Mouse (Mus musculus) urinary bladder, postnatal 25 days (tissue): ENCODE results near the gene Nkx2-1.
"Not testable (repeated sequence)": the region's sequence is repeated elsewhere in the genome, so short reads cannot be mapped to it uniquely, and the experiment has no call there.

Experiments
- DNase-seq: peaks from one replicate; pipeline ENCODE4 v3.0.0; 2022; ENCODE audit warnings: low spot score

The Nkx2-1 gene

DNA sequence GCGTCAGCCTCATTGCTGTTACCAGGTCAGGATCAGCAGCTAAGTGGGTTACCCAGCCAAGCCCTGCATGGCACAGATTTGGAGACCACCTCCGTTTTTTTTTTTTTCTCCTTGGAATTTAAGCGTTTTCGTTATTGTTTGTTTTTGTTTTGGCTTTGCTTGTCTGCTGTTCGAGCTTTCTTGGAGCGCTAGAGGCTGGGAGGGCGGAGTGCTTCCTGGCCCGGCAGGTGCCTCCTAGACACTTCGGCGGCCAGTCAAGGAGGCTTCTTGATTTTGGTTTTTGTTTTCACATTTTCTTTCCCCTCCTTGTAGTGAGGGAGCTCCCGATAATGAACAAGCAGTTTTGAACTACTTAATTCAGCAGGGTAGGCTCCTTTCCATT is at the start of gene Nkx2-1:
Gene Nkx2-1 (minus strand): TSS at position 25 of the 382 bp plus-strand sequence.
- DNase-seq: no peak

- peak; percentile 73 for DNase-seq
Observed at GRCm38 (mm10) chr12:56541068-56541467, 4.4 kb upstream of the Nkx2-1 start.

- no peak for DNase-seq
Observed at GRCm38 (mm10) chr12:56540591-56540990, 3.9 kb upstream of the Nkx2-1 start.

DNA sequence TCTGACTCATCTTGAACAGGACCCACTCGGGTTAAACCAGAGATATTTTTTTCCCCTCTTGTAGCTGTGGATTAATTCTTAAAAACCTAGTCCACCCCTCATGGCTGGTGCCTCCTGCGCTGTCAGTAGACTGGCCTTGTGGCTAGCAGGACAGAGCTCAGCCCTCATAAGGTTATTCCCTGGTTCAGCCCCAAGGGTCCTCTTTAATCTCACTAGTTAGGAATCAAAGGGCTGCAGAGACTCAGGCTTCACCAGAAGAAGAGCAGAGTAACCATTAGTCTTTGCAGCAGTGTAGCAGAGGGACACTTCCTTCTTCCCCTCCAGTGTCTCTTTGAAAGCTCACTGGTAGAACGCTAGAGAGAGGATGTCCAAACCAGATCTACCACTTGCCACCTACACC is 1.9 kb upstream of the Nkx2-1 start:
- DNase-seq: no peak

DNA sequence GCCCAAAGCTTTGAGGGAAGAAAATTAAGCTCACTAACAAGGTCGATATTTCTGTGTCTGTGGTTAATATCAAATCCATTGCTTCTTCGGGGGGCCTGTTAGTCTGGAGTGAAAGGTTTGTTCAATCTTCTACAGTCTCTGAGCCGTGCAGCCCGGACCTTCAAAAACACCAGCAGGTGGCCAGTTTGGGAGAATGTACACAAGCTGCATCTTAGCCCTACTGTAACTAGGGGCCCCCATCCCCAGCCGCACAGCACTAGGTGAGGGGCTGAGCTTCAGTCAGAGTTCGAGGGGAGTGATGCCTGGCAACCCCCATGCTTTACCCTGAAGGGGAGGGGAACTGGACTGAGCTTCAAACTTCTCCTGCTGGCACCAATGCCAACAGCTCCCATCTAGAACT is 1.2 kb upstream of the Nkx2-1 start:
- no peak for DNase-seq

DNA sequence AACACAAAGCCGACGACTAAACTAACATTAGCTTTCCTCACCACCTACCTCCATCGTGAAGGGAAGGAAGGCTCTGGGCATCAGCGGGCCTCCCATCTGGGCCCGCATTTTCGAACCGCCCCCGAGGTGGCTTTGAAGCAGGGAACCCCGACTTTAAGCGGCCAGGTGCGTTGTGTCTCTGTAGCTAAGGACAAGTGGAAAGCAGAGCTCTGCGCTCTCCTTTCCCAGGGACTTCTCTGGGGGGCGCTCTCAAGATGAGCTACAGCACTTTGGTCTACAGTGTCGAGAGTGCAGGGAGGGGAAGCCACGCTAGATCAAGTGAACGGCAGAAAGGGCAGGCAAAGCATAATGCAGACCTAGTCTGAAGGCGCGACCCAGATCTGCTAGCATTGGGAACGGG is 634 bp upstream of the Nkx2-1 start:
- DNase-seq: no peak

GRCm38 (mm10) chr12:56536174-56536883 is 379 bp downstream of the Nkx2-1 start:
- no peak for DNase-seq

DNA sequence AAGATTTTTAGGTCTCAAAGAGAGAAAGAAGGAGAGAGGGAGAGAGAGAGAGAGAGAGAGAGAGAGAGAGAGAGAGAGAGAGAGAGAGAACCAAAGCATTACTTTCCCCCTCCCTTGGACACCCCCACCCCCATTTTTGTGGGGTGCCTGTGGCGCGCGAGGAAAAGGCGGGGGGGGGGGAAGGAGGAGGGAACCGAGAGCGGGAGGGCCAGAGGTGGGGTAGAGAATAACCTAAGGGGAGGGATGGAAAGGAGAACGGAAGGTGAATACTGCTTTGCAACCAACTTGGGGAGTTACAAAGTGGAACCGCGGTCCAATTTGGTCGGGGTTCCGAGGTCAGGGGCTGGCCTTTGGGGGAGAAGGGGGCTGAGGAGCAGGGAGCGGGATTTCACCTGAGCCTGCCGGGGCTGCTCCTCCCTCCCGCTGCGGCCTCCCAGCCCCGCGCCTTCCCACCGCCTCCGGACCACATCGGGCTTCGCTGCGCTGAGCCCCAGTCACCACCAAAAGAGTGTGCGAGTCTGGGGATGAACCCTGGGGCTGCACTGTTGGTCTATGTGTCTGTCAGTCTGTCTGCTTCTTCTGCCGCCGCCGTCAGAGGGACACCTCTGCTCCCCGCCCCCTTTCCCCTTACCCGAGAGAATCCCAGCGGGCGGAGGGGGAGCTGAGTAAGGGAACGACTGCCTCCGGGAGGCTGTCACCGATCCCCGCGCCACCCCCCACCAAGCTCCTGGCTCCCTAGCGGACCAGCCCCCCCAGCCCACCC is 1.1 kb downstream of the Nkx2-1 start:
- DNase-seq: no peak

GRCm38 (mm10) chr12:56534651-56535326 is 1.9 kb downstream of the Nkx2-1 start:
- DNase-seq: no peak

- no peak for DNase-seq
Observed at GRCm38 (mm10) chr12:56534311-56534650, 2.4 kb downstream of the Nkx2-1 start.

GRCm38 (mm10) chr12:56533501-56534310 is 3.0 kb downstream of the Nkx2-1 start:
- DNase-seq: no peak

- DNase-seq: no peak
Observed at GRCm38 (mm10) chr12:56532986-56533495, 3.7 kb downstream of the Nkx2-1 start.

GRCm38 (mm10) chr12:56532142-56532541 is 4.6 kb downstream of the Nkx2-1 start:
- no peak for DNase-seq

DNA sequence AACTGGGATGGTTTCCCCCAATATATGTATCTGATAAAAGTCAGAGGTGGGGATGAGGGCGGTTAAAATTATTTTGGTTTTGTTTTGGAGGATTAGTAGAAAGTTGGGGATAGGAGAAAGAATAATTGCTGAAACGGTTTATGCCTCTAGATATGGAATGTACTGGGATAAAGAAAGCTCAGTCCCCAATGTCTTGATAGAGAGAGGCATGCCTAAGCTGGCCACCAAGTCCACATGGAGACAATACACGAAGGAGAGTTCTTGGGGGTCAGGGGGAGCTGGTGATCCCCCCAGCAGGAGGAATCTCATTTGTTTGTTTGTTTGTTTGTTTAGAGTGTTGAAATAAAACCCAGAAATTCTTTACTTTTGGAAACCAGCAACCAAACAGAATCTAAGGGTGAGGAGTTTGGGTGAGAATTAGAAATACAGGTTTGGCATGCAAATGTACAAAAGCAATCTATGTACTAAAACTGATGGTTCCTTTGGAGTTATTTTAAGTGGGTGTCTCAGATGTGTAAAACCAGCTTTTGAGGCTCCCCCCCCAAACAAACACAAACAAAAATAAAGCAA is 5.6 kb downstream of the Nkx2-1 start:
- no peak for DNase-seq

DNA sequence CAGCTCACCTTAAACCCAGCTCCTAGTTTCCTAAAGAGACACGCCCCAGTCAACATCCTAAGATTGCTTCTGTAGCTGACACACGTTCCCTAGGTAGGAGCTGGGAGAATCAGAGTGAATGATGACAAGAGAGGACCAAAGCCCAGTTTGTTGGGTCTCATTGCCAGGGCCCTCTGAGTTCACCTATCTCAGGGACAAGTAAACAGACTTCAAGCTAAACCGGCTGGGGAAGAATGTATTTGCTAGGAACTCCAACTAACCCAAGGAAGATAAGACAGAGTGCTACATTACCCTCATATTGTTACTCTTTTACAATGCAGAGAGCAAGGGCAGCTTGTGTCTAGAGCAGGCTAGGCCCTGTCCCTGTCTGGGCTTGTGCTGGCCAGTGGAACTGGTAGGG is 6.8 kb downstream of the Nkx2-1 start:
- DNase-seq: no peak

DNA sequence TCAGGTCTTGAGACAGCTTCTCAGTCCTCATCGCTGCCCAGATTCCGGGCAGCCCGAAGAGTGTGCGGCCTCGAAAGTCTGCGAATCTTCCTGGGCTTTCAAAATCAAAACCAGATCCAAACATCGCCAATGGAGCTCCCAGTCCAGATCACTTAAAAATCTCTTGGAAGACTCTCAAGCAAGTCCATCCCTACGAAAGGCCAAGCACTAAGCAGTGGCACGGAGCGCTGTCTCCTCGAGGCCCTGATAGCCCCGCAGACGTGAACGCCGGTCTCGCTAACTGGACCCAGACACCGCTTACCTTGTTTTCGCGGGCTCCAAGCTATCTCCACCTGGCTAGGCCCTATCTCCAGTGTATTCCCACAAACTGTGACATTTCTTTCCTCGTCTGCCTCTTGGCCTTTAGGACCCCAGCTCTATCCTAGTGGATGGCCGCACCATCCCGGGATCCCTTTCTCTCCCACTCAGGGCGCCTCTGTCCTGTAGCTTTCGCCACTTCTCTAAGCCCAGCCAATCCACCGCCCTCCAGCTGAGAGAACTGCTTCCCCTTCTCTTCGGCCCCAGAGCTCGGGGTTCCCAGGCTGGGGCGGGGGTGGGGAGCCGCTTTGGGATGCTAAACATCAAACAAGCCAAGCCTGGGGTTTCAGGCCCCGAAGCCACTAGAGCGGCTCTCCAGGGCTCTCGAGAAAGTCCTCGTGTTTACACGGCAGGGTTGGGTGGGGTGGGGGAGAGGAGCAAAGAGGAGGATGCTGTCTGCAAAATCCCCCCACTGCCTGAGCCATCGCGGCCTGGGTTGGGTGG is 7.6 kb downstream of the Nkx2-1 start:
- no peak for DNase-seq

GRCm38 (mm10) chr12:56528034-56528570 is 8.6 kb downstream of the Nkx2-1 start:
- no peak for DNase-seq

- no peak for DNase-seq
Observed at GRCm38 (mm10) chr12:56527071-56527470, 9.6 kb downstream of the Nkx2-1 start.

- DNase-seq: not testable (repeated sequence)
Observed at GRCm38 (mm10) chr12:56525219-56525797, 11.4 kb downstream of the Nkx2-1 start.

DNA sequence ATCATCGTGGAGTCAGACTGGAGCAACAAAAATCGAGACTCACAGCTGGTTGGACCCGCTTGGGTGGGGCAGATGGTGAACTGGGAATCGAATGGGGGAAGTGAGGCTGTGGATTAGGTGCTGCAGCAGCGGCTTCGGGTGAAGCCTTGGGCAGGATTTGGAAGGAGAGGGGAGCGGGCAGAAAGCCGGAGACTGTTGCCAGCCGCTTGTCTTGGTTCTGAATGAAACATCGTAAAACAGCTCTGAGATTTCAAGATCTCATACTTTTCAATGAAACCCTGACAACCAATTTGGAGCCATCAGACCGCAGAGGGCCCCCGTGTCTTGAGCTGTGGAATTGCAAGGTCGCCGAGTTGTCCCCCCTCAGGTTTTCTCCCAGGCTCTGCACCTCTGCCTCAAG is 12.5 kb downstream of the Nkx2-1 start:
- DNase-seq: no peak
